Mouse (Mus musculus) hindbrain, postnatal 0 days (tissue): ENCODE measurements around the gene Mlf2. TPM values are rescaled to one million over a fixed set of nuclear protein-coding genes. Genes with fewer than 3 reads are reported as not detected.

ENCODE experiments used
- ATAC-seq: fragments of 200-750 bp; cut with Nextera tagmentation; 2 replicates; pipeline ENCODE4 v1.8.0; 2017; ENCODE audit warnings: mild to moderate bottlenecking, moderate TSS enrichment, moderate library complexity
- DNase-seq: peaks from one replicate; pipeline ENCODE4 v3.0.0-alpha.2; 2015; ENCODE audit warnings: low spot score
- H3K27ac ChIP-seq: fragments of 300-500 bp; sonication (generic); 2 replicates; pipeline ENCODE4 v1.5.1; 2014; ENCODE audit warnings: mild to moderate bottlenecking
- H3K27me3 ChIP-seq: fragments of 300-500 bp; sonication (generic); 2 replicates; pipeline ENCODE4 v1.6.1; 2014; ENCODE audit warnings: low read length, mixed read lengths; ENCODE audit not compliant: insufficient read depth
- H3K36me3 ChIP-seq: fragments of 300-500 bp; sonication (generic); 2 replicates; pipeline ENCODE4 v1.6.1; 2014; ENCODE audit warnings: low read length, mixed read lengths; ENCODE audit not compliant: insufficient read depth
- H3K4me1 ChIP-seq: fragments of 300-500 bp; sonication (generic); 2 replicates; pipeline ENCODE4 v1.6.1; 2014; ENCODE audit warnings: antibody characterized with exemption, low read length, mixed read lengths; ENCODE audit not compliant: insufficient read depth
- H3K4me2 ChIP-seq: fragments of 300-500 bp; sonication (generic); 2 replicates; pipeline ENCODE4 v1.6.1; 2014; ENCODE audit warnings: low read depth, mild to moderate bottlenecking, low read length, moderate library complexity, mixed read lengths
- H3K4me3 ChIP-seq: fragments of 300-500 bp; sonication (generic); 2 replicates; pipeline ENCODE4 v1.5.1; 2014; ENCODE audit warnings: low read length
- H3K9ac ChIP-seq: fragments of 300-500 bp; sonication (generic); replicated peaks from 2 replicates; pipeline ENCODE4 v1.6.1; 2014; ENCODE audit warnings: mild to moderate bottlenecking, low read length, moderate library complexity, mixed read lengths
- H3K9me3 ChIP-seq: fragments of 300-500 bp; sonication (generic); 2 replicates; pipeline ENCODE4 v1.6.1; 2016; ENCODE audit warnings: low read length, mixed read lengths
- CTCF ChIP-seq: IDR thresholded peaks from 2 replicates; pipeline ENCODE4 v1.5.1; 2016; ENCODE audit warnings: antibody characterized with exemption, control low read depth, low read depth
- WGBS: fragments of 180-500 bp; shearing (Covaris S2); extraction: QIAGEN DNeasy Blood & Tissue Kit; methylation state at CpG from one replicate; pipeline ENCODE4 v1.1.7; 2014; 5-methylcytosine and 5-hydroxymethylcytosine counted together
- polyA plus RNA-seq: library from polyadenylated mRNA; unstranded; fragments of >200 nt; fragmentation: Nextera tagmentation; extraction: Ambion mirVana; gene quantifications from 2 replicates; pipeline ENCODE4 v1.2.1, GENCODE M21; 2015
- total RNA-seq: library from RNA; depleted of rRNA; stranded (reverse); fragments of >200 nt; gene quantifications from 2 replicates; pipeline ENCODE4 v1.2.3, GENCODE M21; 2014

Gene Mlf2
- total and polyA plus RNA-seq, 2 experiments from 2014 or later, result 628 to 639 TPM

DNA sequence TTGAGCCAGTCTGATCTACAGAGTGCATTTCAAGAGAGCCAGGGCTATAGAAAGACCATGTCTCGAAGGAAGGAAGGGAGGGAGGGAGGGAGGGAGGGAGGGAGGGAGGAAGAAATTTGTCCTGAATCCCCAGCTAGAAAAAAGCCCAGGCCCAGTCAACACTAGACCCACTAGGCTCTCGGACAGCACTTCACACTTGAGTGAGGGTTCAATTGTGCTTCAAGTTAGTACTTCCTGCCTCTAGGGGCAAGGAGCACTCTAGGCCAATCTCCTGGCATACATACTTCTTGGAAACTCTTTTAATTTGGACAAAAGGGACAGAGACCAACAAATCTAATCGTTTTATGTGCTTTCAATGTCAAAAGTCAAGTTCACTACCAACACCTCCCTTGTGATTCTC lies 26.9 kb downstream of the Mlf2 start:
- 87% methylated on average over 3 of the region's 3 CpGs for WGBS

DNA sequence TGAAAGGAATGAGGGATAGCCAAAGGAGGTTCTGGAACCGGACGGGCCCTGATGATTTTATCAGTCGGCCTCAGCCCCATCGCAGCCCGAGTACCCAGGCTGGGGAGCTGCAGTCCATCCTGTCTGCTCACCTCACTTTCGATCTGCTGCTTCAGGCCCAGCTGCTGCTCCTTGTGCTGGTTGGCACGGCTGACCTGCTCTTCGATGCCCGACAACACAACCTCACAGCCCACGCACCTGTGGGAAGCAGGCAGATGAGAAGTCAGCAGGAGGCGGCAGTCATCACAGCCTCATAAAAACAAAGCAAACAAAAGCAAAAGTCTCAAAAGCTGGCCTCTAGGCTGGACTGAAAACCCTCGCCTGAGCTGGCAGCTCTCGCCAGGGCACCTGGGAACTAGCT lies 28.8 kb downstream of the Mlf2 start:
- whole genome bisulfite sequencing, result 90% methylated on average over 13 of the region's 13 CpGs
- ATAC-seq (no peak), DNase-seq (no peak)
- Histone ChIP-seq H3K27ac (no peak overlapping the region), H3K4me3 (no peak overlapping the region), H3K4me2 (no peak overlapping the region), H3K27me3 (no peaks in the 10 kb centered on the region), H3K4me1 (peaks cover 5% of the 10 kb centered on the region), H3K9ac (no peak overlapping the region), H3K36me3 (peaks cover 29% of the 10 kb centered on the region), H3K9me3 (no peaks in the 10 kb centered on the region)
- TF ChIP-seq CTCF, result no peak

More for the DNA sequence above, 26.9 kb downstream of the Mlf2 start:
- TF ChIP-seq CTCF, result no peak
- no peaks in the 10 kb centered on the region for H3K9me3 ChIP-seq
- H3K4me2 ChIP-seq, result no peak overlapping the region
- no peaks in the 10 kb centered on the region for H3K27me3 ChIP-seq
- no peak overlapping the region for H3K27ac ChIP-seq
- DNase-seq, result no peak
- H3K4me3 ChIP-seq, result no peak overlapping the region
- H3K9ac ChIP-seq, result no peak overlapping the region
- H3K4me1 ChIP-seq, result no peaks in the 10 kb centered on the region
- no peak for ATAC-seq
- H3K36me3 ChIP-seq, result peaks cover 29% of the 10 kb centered on the region

DNA sequence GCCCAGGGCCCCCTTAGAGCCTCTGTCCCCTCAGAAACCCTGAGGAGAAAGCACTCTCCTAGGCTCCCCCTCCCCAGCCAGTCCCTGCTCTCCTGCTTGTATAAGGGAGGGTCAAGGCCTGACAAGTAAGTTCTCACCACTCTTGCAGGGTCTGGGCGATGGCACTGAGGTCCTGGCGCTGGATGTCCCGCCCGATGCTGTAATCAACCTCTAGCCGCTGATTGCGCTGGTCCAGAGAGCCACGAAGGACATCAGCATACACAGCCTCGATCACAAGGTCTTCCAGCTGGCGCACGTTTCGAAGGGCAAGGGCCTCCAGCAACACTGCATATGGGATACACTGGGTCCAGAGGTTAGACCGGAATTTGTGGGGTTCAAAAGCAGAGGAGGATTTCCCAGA lies 29.8 kb downstream of the Mlf2 start:
- Histone ChIP-seq H3K9ac (no peak overlapping the region), H3K4me3 (no peak overlapping the region), H3K27ac (no peak overlapping the region), H3K4me1 (peaks cover 6% of the 10 kb centered on the region), H3K27me3 (no peaks in the 10 kb centered on the region), H3K36me3 (peaks cover 29% of the 10 kb centered on the region), H3K9me3 (no peaks in the 10 kb centered on the region), H3K4me2 (no peak overlapping the region)
- TF ChIP-seq CTCF, result no peak
- ATAC-seq, result no peak
- WGBS, result 92% methylated on average over 12 of the region's 12 CpGs
- no peak for DNase-seq

DNA sequence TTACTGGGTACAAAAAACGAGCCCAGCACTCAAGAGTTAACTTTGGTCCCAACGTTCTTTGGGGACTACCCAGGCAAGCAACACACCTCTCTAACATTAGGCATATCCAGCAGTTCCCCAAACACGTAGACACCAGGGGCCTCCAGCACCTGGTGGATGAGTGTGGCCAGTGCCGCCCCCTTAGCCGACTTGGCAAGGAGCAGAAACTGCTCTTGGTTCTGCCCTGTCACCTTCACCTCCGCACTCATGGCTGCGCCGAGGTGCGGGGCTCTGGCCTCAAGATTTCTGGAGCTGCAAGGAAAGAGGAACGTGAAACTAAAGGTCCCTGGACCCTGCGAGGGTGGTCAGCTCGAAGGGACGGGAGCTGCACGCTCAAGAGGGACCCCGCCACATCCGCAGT lies 33.5 kb downstream of the Mlf2 start:
- TF ChIP-seq CTCF, result no peak
- Histone ChIP-seq H3K27me3 (no peaks in the 10 kb centered on the region), H3K36me3 (peaks cover 17% of the 10 kb centered on the region), H3K27ac (peak overlapping the region; percentile 91), H3K4me3 (peak overlapping the region; percentile 59), H3K4me2 (peak overlapping the region; percentile 88), H3K4me1 (peaks cover 12% of the 10 kb centered on the region), H3K9ac (peak overlapping the region; percentile 84), H3K9me3 (no peaks in the 10 kb centered on the region)
- WGBS, result 44% methylated on average over 16 of the region's 16 CpGs
- peak; percentile 30 for ATAC-seq
- DNase-seq, result no peak

DNA sequence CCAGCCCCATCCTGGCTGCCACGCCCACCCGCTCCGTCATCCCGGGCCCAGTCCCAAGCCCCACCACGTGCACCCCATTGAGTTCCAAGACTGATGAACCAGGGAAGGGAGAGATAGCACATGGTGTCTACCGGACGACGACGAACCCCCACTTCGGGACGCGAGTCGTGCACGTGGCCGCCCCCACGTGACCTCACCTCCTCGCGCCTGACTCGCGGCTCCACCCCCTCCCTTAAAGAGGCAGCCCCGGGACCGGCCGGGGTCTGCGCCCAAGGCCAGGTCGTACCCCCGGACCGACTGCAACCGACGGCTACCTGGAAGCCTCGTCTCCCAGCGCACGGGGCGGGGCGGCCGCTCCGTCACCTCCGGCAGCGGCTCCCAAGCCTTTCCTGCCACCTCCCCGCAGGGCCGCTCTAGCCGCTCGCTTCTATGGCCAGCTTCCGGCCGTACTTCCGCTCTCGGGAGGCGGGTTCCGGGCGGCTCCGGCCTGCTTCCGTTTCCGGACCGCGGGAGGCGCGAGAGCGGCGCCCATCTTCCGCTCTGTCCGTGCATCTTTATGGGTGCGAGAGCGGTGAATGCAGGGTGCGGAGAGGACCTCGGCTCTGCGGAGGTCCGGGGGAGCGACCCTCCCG lies 34.0 kb downstream of the Mlf2 start, which contains the start of gene Cops7a:
Gene Cops7a (minus strand): TSS at position 451 of the 632 bp plus-strand sequence.
- DNase-seq (peak; percentile 97), ATAC-seq (peak; percentile 95)
- peaks cover 12% of the 10 kb centered on the region for H3K4me1 ChIP-seq
- peak within 1 kb of the TSS; percentile 59 for H3K4me3 ChIP-seq
- H3K9me3 ChIP-seq, result no peaks in the 10 kb centered on the region
- TF ChIP-seq CTCF, result 0 out of 2 replicates have a peak, but pooled peaks have one; percentile 18
- WGBS, result under 1% methylated on average over 67 of the region's 68 CpGs
- H3K9ac ChIP-seq, result peak within 1 kb of the TSS; percentile 84
- peak within 1 kb of the TSS; percentile 88 for H3K4me2 ChIP-seq
- H3K27me3 ChIP-seq, result no peaks in the 10 kb centered on the region
- peak within 1 kb of the TSS; percentile 91 for H3K27ac ChIP-seq
- H3K36me3 ChIP-seq, result peaks cover 12% of the 10 kb centered on the region

DNA sequence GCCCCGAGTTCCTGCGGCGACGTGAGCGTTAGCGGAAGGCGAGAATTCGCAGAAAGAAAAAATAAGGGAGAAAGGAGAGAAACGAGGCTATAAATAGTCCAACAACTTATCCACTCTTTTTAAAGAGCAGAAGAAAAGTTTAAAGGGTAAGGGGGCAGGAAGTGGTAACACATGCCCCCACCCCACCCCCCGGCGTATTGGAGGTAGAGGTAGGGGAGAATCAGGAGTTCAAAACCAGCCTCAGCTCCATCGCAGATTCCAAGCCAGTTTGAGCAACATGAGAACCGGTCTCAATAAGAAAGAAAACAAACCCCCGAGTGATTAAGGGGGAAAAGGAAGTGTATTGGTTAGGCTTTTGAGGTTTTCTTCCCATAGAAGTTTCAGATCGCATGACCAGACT lies 34.6 kb downstream of the Mlf2 start:
- peak overlapping the region; percentile 59 for H3K4me3 ChIP-seq
- H3K9ac ChIP-seq, result peak overlapping the region; percentile 84
- peak overlapping the region; percentile 91 for H3K27ac ChIP-seq
- 15% methylated on average over 15 of the region's 15 CpGs for WGBS
- peaks cover 12% of the 10 kb centered on the region for H3K4me1 ChIP-seq
- H3K36me3 ChIP-seq, result peaks cover 7% of the 10 kb centered on the region
- H3K4me2 ChIP-seq, result peak overlapping the region; percentile 88
- DNase-seq (no peak), ATAC-seq (no peak)
- H3K27me3 ChIP-seq, result no peaks in the 10 kb centered on the region
- no peak for TF ChIP-seq CTCF
- no peaks in the 10 kb centered on the region for H3K9me3 ChIP-seq

DNA sequence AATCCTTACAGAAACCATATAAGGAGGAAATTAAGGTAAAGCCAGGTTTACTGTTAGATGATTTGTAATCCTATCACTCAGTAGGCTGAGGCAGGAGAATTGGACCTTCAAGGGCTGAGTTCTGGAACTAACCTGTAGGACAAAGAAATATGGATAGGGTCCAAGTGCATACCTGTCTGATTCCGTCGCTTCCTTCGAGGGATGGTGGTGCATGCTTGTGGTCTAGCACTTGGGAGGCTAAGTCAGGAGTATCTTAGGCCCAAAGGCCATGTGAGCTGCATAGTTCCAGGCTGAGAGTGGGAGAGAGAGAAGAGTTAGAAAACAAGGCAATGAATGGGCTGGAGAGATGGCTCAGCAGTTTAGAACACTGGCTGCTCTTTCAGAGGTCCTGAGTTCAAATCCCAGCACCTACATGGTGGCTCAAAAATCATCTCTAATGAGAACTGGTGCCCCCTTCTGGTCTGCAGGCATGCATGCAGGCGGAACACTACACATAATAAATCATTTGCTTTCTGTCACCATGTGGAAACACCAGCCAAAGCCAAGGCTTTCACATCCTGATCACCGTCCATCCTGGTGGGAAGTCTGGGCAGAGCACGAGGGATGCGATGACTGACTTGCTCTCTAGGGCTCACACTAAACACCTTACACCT lies 35.4 kb downstream of the Mlf2 start:
- WGBS, result 95% methylated on average over 7 of the region's 7 CpGs
- ATAC-seq (no peak), DNase-seq (peak; percentile 7)
- H3K9me3 ChIP-seq, result no peaks in the 10 kb centered on the region
- TF ChIP-seq CTCF, result peak; percentile 45
- H3K4me1 ChIP-seq, result peaks cover 12% of the 10 kb centered on the region
- no peaks in the 10 kb centered on the region for H3K36me3 ChIP-seq
- H3K27ac ChIP-seq, result no peak overlapping the region
- peak overlapping the region; percentile 59 for H3K4me3 ChIP-seq
- H3K9ac ChIP-seq, result peak overlapping the region; percentile 84; the same call in 1 of the 2 replicates
- H3K27me3 ChIP-seq, result no peaks in the 10 kb centered on the region
- H3K4me2 ChIP-seq, result peak overlapping the region; percentile 88
